Mouse (Mus musculus): ENCODE measurements at regions not wholly inside any gene's neighbourhood (a gene's known extent, or its start where the extent isn't known, plus 50 kb on each side); places are given as distances from the start of the nearest gene placed in this dataset.

- no peak overlapping the region for H3K4me3 ChIP-seq (replicated peaks)
- no peaks in the 10 kb centered on the region for H3K27me3 ChIP-seq (replicated peaks)
- no peaks in the 10 kb centered on the region for H3K36me3 ChIP-seq
- no peaks in the 10 kb centered on the region for H3K4me1 ChIP-seq
- ATAC-seq (ENCODE audit: insufficient read depth, low FRiP score, low read depth) = no peak
- no peak overlapping the region for H3K4me2 ChIP-seq
- WGBS = 74% methylated on average over 5 of the region's 5 CpGs
- no peak overlapping the region for H3K27ac ChIP-seq
- no peak overlapping the region for H3K9ac ChIP-seq
- no peaks in the 10 kb centered on the region for H3K9me3 ChIP-seq
These were observed 141.7 kb downstream of the Gm11011 start for GRCm38 (mm10) chr2:169445877-169446276.

DNA sequence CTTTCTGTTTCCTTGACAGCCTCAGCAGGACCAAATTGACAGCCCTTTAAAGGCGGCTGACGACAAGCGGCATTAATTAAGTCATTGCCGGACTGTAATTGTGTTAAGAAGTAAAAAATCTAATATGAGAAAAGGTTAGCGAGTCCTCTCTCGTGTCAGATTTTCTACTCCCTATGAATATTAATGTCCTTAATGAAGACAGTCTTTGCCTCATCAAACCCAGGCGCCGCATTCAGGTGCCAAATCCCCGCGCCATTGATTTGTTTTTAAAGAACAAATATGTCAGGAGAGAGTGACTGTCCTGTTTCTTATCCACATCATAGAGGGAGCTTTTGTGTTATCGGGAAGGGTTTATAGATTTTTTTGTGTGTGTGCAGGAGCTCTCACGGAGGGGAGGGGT lies 142.2 kb downstream of the Gm11011 start:
- Histone ChIP-seq H3K4me2 (no peak overlapping the region), H3K36me3 (no peaks in the 10 kb centered on the region), H3K4me1 (no peaks in the 10 kb centered on the region), H3K4me3 (replicated peaks) (no peak overlapping the region), H3K27me3 (replicated peaks) (no peaks in the 10 kb centered on the region), H3K9me3 (no peaks in the 10 kb centered on the region), H3K27ac (no peak overlapping the region), H3K9ac (no peak overlapping the region)
- ATAC-seq (ENCODE audit: insufficient read depth, low FRiP score, low read depth) = no peak
- 64% methylated on average over 12 of the region's 12 CpGs for WGBS

GRCm38 (mm10) chr2:169443271-169443670 lies 144.3 kb downstream of the Gm11011 start:
- Histone ChIP-seq H3K4me2 (no peak overlapping the region), H3K9ac (no peak overlapping the region), H3K4me1 (no peaks in the 10 kb centered on the region), H3K36me3 (no peaks in the 10 kb centered on the region), H3K27ac (no peak overlapping the region), H3K4me3 (replicated peaks) (no peak overlapping the region), H3K27me3 (replicated peaks) (no peaks in the 10 kb centered on the region), H3K9me3 (no peaks in the 10 kb centered on the region)
- WGBS = 81% methylated on average over 8 of the region's 8 CpGs
- ATAC-seq (ENCODE audit: insufficient read depth, low FRiP score, low read depth) = no peak

DNA sequence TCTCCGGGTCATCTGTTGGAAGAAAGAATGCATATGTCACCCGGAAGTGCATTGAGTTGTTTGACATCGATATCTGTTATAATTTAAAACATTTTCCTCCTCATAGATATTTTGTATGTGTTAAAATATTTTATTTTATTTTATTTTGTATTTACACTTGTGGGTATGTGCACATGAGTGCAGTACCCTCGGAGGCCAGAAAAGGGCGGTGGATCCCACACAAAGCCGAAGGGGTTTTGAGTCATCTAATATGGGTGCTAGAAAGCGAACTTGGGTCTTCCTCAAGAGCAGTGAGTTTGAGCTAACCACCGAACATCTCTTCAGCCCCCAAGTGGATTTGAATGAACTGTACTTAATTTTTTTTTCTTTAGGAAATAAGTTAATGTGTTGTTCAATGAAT lies 156.0 kb downstream of the Gm11011 start:
- 92% methylated on average over 8 of the region's 8 CpGs for WGBS
- ATAC-seq (ENCODE audit: insufficient read depth, low FRiP score, low read depth) = no peak
- Histone ChIP-seq H3K4me2 (no peak overlapping the region), H3K36me3 (no peaks in the 10 kb centered on the region), H3K27ac (no peak overlapping the region), H3K9me3 (no peaks in the 10 kb centered on the region), H3K27me3 (replicated peaks) (no peaks in the 10 kb centered on the region), H3K9ac (no peak overlapping the region), H3K4me3 (replicated peaks) (no peak overlapping the region), H3K4me1 (no peaks in the 10 kb centered on the region)

DNA sequence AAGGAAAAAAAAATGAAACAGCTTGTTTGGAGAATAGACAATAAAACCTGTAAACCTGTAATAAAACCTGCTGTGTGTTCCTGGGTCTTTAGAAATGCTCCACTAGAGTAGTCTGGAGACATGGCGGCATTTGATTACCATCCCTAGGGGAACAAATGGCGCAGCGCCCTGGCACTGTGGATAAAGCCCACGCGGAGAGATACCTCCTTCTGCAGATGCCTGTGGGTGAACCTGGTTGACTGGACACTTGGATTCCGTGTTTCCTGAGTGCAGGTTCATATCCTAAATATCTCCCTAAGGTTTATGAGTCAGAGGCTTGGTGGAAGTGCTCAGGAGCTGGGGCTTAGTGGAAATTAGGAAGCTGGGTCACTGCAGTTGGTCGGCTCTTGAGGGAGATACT lies 158.1 kb downstream of the Gm11011 start:
- Histone ChIP-seq H3K27ac (no peak overlapping the region), H3K4me1 (no peaks in the 10 kb centered on the region), H3K4me3 (replicated peaks) (no peak overlapping the region), H3K36me3 (no peaks in the 10 kb centered on the region), H3K9ac (no peak overlapping the region), H3K9me3 (no peaks in the 10 kb centered on the region), H3K4me2 (no peak overlapping the region), H3K27me3 (replicated peaks) (no peaks in the 10 kb centered on the region)
- no peak for ATAC-seq (ENCODE audit: insufficient read depth, low FRiP score, low read depth)
- 89% methylated on average over 7 of the region's 7 CpGs for WGBS

DNA sequence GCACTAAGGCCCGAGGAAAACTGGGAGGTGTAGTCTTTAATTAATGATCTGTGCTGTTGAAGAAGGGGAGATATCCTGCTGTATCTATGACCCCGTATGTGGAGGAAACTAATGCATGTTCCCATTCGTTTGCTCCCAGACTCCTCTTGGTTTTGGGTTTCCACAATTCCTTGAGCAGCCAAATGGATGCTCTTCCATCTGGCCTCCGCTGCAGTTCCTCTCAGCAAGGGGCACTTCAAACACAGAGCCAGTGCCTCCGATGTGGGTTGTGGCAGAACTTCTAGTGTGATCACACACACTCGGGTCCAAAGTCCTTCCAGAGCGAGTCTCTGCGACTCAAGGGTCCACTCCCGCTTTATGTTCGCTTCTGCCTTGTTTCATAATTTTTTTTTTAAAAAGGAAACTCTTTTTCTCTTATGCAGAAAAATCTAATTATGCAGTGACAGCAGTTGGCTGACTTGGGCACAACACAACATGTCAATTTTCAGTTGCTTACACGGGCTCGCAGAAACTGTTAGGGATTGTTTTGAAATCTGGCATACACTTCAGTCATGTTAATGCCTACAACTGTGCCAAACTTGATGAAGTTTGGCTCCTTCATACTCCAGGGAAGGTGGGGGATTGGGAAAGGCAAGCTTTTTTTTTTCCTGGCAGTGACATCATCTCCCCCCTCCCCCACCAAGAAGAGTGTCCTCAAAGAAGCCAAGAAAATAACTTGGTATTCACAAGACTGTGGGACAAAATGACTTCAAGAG lies 163.2 kb downstream of the Gm11011 start:
- H3K4me2 ChIP-seq = no peak overlapping the region
- H3K36me3 ChIP-seq = no peaks in the 10 kb centered on the region
- no peak overlapping the region for H3K9ac ChIP-seq
- H3K27ac ChIP-seq = no peak overlapping the region
- no peak overlapping the region for H3K4me3 ChIP-seq (replicated peaks)
- H3K9me3 ChIP-seq = no peaks in the 10 kb centered on the region
- WGBS = 60% methylated on average over 12 of the region's 12 CpGs
- no peak for ATAC-seq (ENCODE audit: insufficient read depth, low FRiP score, low read depth)
- H3K27me3 ChIP-seq (replicated peaks) = no peaks in the 10 kb centered on the region
- no peaks in the 10 kb centered on the region for H3K4me1 ChIP-seq

- H3K9ac ChIP-seq = no peak overlapping the region
- 71% methylated on average over 6 of the region's 6 CpGs for WGBS
These were observed 175.2 kb downstream of the Gm11011 start for GRCm38 (mm10) chr2:169412361-169412760.

GRCm38 (mm10) chr2:169410080-169410479 lies 177.5 kb downstream of the Gm11011 start:
- no peak overlapping the region for H3K4me3 ChIP-seq (replicated peaks)
- ATAC-seq (ENCODE audit: insufficient read depth, low FRiP score, low read depth) = no peak
- no peaks in the 10 kb centered on the region for H3K27me3 ChIP-seq (replicated peaks)
- no peak overlapping the region for H3K4me2 ChIP-seq
- no peaks in the 10 kb centered on the region for H3K4me1 ChIP-seq
- H3K9me3 ChIP-seq = no peaks in the 10 kb centered on the region
- no peaks in the 10 kb centered on the region for H3K36me3 ChIP-seq
- whole genome bisulfite sequencing = 31% methylated on average over 3 of the region's 3 CpGs
- no peak overlapping the region for H3K27ac ChIP-seq
- H3K9ac ChIP-seq = no peak overlapping the region

More at GRCm38 (mm10) chr2:169412361-169412760, 175.2 kb downstream of the Gm11011 start:
- H3K27me3 ChIP-seq (replicated peaks) = no peaks in the 10 kb centered on the region
- no peak overlapping the region for H3K27ac ChIP-seq
- H3K9me3 ChIP-seq = no peaks in the 10 kb centered on the region
- no peak overlapping the region for H3K4me2 ChIP-seq
- H3K4me1 ChIP-seq = no peaks in the 10 kb centered on the region
- H3K36me3 ChIP-seq = no peaks in the 10 kb centered on the region
- no peak for ATAC-seq (ENCODE audit: insufficient read depth, low FRiP score, low read depth)
- no peak overlapping the region for H3K4me3 ChIP-seq (replicated peaks)

DNA sequence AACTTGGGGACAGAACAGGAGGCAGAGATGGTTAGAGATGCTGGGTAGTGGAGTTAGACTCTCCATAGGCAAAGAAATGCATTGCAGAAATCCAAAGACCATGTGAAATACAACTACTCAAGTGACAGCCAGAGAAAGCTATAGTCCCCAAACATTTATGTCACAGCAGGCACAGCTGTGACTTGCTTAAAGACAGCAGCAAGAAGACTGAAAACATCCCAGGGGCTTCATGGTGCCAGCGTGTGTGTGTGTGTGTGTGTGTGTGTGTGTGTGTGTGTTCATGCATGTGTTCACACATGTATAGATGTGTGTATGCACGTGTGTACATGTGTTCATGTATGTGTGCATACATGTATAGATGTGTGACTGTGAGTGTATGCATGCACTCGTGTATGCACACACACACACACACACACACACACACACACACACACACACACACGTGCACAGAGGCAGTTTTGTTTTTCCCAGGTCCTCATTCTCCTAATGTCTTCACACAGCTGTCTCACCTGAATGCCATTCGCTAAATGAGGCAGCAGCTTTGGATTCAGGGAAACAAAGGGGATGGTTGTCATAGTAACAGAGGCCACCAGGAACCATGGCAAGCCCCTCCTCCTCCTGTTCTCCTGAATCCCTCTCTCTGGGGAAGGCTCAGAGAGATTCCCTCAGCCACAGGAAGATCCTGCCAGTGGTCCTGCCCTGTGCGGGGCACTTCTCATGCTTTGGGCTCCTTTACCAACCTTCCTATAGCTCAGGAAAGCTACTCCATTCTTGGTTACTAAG lies 182.4 kb downstream of the Gm11011 start:
- Histone ChIP-seq H3K4me2 (no peak overlapping the region), H3K4me1 (no peaks in the 10 kb centered on the region), H3K9me3 (no peaks in the 10 kb centered on the region), H3K9ac (no peak overlapping the region), H3K36me3 (no peaks in the 10 kb centered on the region), H3K27me3 (replicated peaks) (no peaks in the 10 kb centered on the region), H3K27ac (no peak overlapping the region), H3K4me3 (replicated peaks) (no peak overlapping the region)
- ATAC-seq (ENCODE audit: insufficient read depth, low FRiP score, low read depth) = no peak
- 34% methylated on average over 6 of the region's 6 CpGs for WGBS

DNA sequence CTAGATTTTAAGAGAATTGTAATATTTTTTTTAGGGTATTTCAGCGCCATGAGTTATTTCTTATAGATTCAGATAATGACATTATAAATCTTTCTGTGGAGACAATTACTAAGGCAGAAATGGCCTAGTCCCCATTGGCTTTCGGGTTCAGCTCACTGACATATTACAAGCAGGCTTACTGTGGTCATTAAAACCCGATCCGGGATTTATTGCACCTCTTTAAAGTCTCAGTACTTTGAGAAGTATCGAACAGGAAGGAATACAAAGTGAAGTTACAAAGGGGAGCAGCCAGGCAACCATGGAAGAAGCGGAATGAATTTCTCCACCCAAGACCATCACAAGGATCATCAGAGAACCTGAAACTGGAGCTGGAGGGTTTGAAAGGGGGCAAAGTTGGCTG lies 189.8 kb downstream of the Gm11011 start:
- Histone ChIP-seq H3K4me3 (replicated peaks) (no peak overlapping the region), H3K9me3 (no peaks in the 10 kb centered on the region), H3K9ac (no peak overlapping the region), H3K36me3 (no peaks in the 10 kb centered on the region), H3K27ac (no peak overlapping the region), H3K4me1 (no peaks in the 10 kb centered on the region), H3K4me2 (no peak overlapping the region), H3K27me3 (replicated peaks) (no peaks in the 10 kb centered on the region)
- no peak for ATAC-seq (ENCODE audit: insufficient read depth, low FRiP score, low read depth)
- WGBS = 61% methylated on average over 6 of the region's 6 CpGs

DNA sequence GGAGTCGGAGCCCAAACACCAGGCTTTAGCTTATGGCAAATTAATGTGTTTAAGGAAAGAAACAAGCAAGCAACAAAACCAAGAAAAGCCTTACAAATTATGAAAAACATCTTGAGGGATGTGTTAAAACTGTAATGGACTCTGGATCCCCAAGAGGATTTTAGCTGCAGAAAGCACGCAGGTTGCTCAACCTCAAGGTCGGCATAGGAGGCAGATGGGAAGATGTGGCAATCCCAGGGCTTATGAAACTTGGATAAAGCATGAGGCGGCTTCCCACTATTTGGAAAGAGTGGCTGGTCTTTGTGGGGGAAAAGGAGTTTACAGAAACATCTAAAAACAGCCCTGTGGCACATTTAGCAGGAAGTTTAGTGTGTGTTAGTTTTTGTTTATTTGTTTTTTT lies 190.5 kb downstream of the Gm11011 start:
- no peak overlapping the region for H3K27ac ChIP-seq
- H3K27me3 ChIP-seq (replicated peaks) = no peaks in the 10 kb centered on the region
- no peak for ATAC-seq (ENCODE audit: insufficient read depth, low FRiP score, low read depth)
- no peaks in the 10 kb centered on the region for H3K4me1 ChIP-seq
- H3K9ac ChIP-seq = no peak overlapping the region
- H3K4me2 ChIP-seq = no peak overlapping the region
- 81% methylated on average over 4 of the region's 4 CpGs for WGBS
- no peaks in the 10 kb centered on the region for H3K9me3 ChIP-seq
- no peaks in the 10 kb centered on the region for H3K36me3 ChIP-seq
- H3K4me3 ChIP-seq (replicated peaks) = no peak overlapping the region

DNA sequence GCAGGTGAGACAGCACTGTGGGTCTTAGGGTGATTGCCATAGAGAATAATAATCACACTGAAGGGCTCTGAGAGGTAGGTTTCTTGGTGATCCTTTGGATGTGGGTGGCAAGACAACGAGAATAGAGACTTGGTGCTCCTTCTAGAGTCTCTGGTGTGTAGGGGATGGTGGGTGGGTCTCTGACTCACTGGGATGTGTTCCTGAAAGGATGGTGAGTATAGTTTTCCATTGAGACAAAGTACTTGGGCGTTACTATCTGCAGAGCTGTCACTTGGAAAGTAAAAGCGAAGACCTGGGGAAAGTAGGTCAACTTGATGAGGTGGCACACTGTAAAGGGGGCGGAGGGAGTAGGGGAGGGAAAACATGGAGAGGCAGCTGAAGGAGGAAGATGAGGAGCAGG lies 191.3 kb downstream of the Gm11011 start:
- WGBS = 87% methylated on average over 4 of the region's 4 CpGs
- no peak overlapping the region for H3K9ac ChIP-seq
- H3K27me3 ChIP-seq (replicated peaks) = no peaks in the 10 kb centered on the region
- H3K36me3 ChIP-seq = no peaks in the 10 kb centered on the region
- no peaks in the 10 kb centered on the region for H3K4me1 ChIP-seq
- no peak overlapping the region for H3K4me3 ChIP-seq (replicated peaks)
- no peak for ATAC-seq (ENCODE audit: insufficient read depth, low FRiP score, low read depth)
- no peak overlapping the region for H3K4me2 ChIP-seq
- no peak overlapping the region for H3K27ac ChIP-seq
- H3K9me3 ChIP-seq = no peaks in the 10 kb centered on the region

All from stomach, embryonic 15.5 days (tissue).